ENCODE assay signal across 16 mouse cellular contexts in the genomic region with DNA sequence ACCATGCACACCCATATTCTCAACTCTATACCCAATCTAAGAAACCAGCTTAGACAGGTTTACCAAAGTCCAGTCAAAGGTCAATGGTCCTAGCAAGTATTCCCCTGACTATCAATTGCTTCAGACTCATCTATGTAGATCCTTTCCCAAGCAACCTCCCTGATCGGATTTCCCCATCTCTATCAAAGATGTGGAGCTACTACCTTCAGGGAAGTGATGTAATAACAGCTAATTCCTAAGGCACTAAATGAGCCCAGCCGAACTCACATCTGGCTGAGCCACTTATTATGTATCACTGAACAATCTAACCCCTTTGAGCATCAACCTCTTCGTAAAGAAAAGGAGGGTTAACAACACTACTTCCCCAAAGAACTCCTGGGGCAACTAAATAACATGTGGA.
"Had no signal": no experiment of that assay in that cellular context is flagged by ENCODE, and none has a peak within 500 bp of the region (broad histone marks: within the 10 kb centered on the region; RNA-seq: fewer than 3 reads in every experiment).

No protein-coding gene starts in this region.

- H3K4me1 ChIP-seq: neural tube, embryonic 12.5 days; neural tube, embryonic 13.5 days; neural tube, embryonic 15.5 days; stomach, embryonic 15.5 days had no signal

- H3K27me3 ChIP-seq: neural tube, embryonic 12.5 days; neural tube, embryonic 13.5 days; neural tube, embryonic 15.5 days; stomach, embryonic 15.5 days had no signal

- H3K9ac ChIP-seq: neural tube, embryonic 12.5 days; neural tube, embryonic 13.5 days; neural tube, embryonic 15.5 days; stomach, embryonic 15.5 days had no signal

- H3K4me2 ChIP-seq: neural tube, embryonic 12.5 days; neural tube, embryonic 13.5 days; neural tube, embryonic 15.5 days; stomach, embryonic 15.5 days had no signal

- DNase-seq: retina, postnatal 1 day; right cerebral cortex, adult 18-20 months; right cerebral cortex, postnatal 14 days; right cerebral cortex, postnatal 25 days; right cerebral cortex, postnatal 4 days; spleen, adult 18-20 months; thymus, adult 18-20 months; thymus, adult 2 months; thymus, postnatal 14 days; thymus, postnatal 25 days; thymus, postnatal 36 days; thymus, postnatal 4 days had no signal

- H3K9me3 ChIP-seq: neural tube, embryonic 12.5 days; neural tube, embryonic 13.5 days; neural tube, embryonic 15.5 days; stomach, embryonic 15.5 days had no signal

- H3K36me3 ChIP-seq: neural tube, embryonic 12.5 days had no signal

- H3K27ac ChIP-seq: neural tube, embryonic 12.5 days; neural tube, embryonic 13.5 days; neural tube, embryonic 15.5 days; stomach, embryonic 15.5 days had no signal

- H3K4me3 ChIP-seq: neural tube, embryonic 12.5 days; neural tube, embryonic 13.5 days; neural tube, embryonic 15.5 days; stomach, embryonic 15.5 days had no signal
